Mouse (Mus musculus) megakaryocyte-erythroid progenitor cell, adult 5 weeks (primary cell): ENCODE results near the gene Pcbp2. TPM values are rescaled to one million over a fixed set of nuclear protein-coding genes. Genes with fewer than 3 reads are reported as not detected.

Experiments used
- polyA plus RNA-seq: library from polyadenylated mRNA; stranded (reverse); fragments of >175 nt; gene quantifications from 2 replicates; pipeline ENCODE4 v1.2.3, GENCODE M21; 2012

Pcbp2 gene
- polyA plus RNA-seq, result 745 and 751 TPM in 2 replicates

GRCm38 (mm10) chr15:102470183-102470604 is at the start of gene Pcbp2:
TSS of gene Pcbp2 (plus strand) at chr15:102470539.

GRCm38 (mm10) chr15:102445146-102445545 is 25.2 kb upstream of the Pcbp2 start, which contains the start of gene Amhr2:
TSS of gene Amhr2 (plus strand) at chr15:102445367.

GRCm38 (mm10) chr15:102458904-102459317 is 11.4 kb upstream of the Pcbp2 start, which contains the start of gene Prr13:
TSS of gene Prr13 (plus strand) at chr15:102459028.

GRCm38 (mm10) chr15:102503447-102503846 is 33.1 kb downstream of the Pcbp2 start, which contains the start of gene Gm10337:
TSS of gene Gm10337 (plus strand) at chr15:102503722.

GRCm38 (mm10) chr15:102516728-102517404 is 46.5 kb downstream of the Pcbp2 start, which contains the start of gene Map3k12:
TSS of gene Map3k12 (minus strand) at chr15:102517064.

GRCm38 (mm10) chr15:102517976-102518858 is 47.9 kb downstream of the Pcbp2 start, which contains the start of gene Tarbp2:
TSS of gene Tarbp2 (plus strand) at chr15:102518192.

GRCm38 (mm10) chr15:102524892-102525485 is 54.6 kb downstream of the Pcbp2 start, which contains the start of gene Npff:
TSS of gene Npff (minus strand) at chr15:102524942.

Other genes with a start within 250 kb of the Pcbp2 start
- 84.2 and 101 TPM in 2 replicates for gene Itgb7, start 238.6 kb upstream of the Pcbp2 start, polyA plus RNA-seq
- 27.5 and 28.1 TPM in 2 replicates for gene Rarg, start 213.0 kb upstream of the Pcbp2 start, polyA plus RNA-seq
- gene Gm9918, start 200.0 kb upstream of the Pcbp2 start, polyA plus RNA-seq, result 0.03 TPM in 1 of 2 replicates, not detected in the other
- 56.2 and 68.1 TPM in 2 replicates for gene Mfsd5, start 191.1 kb upstream of the Pcbp2 start, polyA plus RNA-seq
- 19.1 and 19.4 TPM in 2 replicates for gene Espl1, start 174.3 kb upstream of the Pcbp2 start, polyA plus RNA-seq
- 29.5 and 31.4 TPM in 2 replicates for gene Pfdn5, start 144.4 kb upstream of the Pcbp2 start, polyA plus RNA-seq
- gene Myg1, start 138.8 kb upstream of the Pcbp2 start, polyA plus RNA-seq, result 121 and 133 TPM in 2 replicates
- gene Aaas, start 119.8 kb upstream of the Pcbp2 start, polyA plus RNA-seq, result 148 and 161 TPM in 2 replicates
- 0.04 and 0.06 TPM in 2 replicates for gene Sp7, start 103.4 kb upstream of the Pcbp2 start, polyA plus RNA-seq
- gene Sp1, start 64.4 kb upstream of the Pcbp2 start, polyA plus RNA-seq, result 16.0 and 32.9 TPM in 2 replicates
- gene Amhr2, start 25.2 kb upstream of the Pcbp2 start, polyA plus RNA-seq, result 0.10 TPM in 2 replicates
- gene Prr13, start 11.5 kb upstream of the Pcbp2 start, polyA plus RNA-seq, result 134 and 138 TPM in 2 replicates
- not detected in 2 replicates for gene Gm10337, start 33.2 kb downstream of the Pcbp2 start, polyA plus RNA-seq
- gene Map3k12, start 46.5 kb downstream of the Pcbp2 start, polyA plus RNA-seq, result 0.26 and 0.75 TPM in 2 replicates
- gene Tarbp2, start 47.7 kb downstream of the Pcbp2 start, polyA plus RNA-seq, result 70.8 and 71.1 TPM in 2 replicates
- 1.0 and 2.2 TPM in 2 replicates for gene Npff, start 54.4 kb downstream of the Pcbp2 start, polyA plus RNA-seq
- not detected in 2 replicates for gene Gm28047, start 154.5 kb downstream of the Pcbp2 start, polyA plus RNA-seq
- 13.2 and 19.2 TPM in 2 replicates for gene Atf7, start 154.9 kb downstream of the Pcbp2 start, polyA plus RNA-seq
- gene Atp5g2, start 201.8 kb downstream of the Pcbp2 start, polyA plus RNA-seq, result 113 and 127 TPM in 2 replicates